Mouse (Mus musculus): ENCODE results near the gene Tpra1. TPM values are rescaled to one million over a fixed set of nuclear protein-coding genes. Genes with fewer than 3 reads are reported as not detected.
A peak's percentile ranks its signal among the peaks of the same experiment; 100 is the strongest.

Gene Tpra1
- polyA plus RNA-seq, 1 experiment from 2014 or later = 57.2 TPM

DNA sequence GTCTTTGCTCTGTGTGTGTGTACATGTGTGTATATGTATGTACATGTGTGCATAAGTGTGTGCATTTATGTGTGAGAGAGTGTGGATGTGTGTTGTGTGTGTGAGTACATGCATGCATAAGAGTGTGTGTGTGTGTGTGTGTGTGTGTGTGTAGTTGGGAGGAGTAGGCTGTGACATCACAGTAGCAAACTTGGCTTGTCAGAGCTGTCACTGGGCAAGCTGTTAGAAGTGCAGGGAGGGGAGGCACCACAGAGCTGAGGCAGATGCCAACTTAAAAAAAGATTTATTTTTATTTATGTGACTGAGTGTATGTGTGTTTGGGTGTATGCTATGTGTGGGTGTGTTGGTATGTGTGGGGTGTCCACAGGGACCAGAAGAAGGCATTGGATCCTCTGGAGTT is 11.4 kb downstream of the Tpra1 start:
- Histone ChIP-seq H3K9me3 (ENCODE audit: control insufficient read depth, low read length) (0 out of 2 replicates have a peak, but pooled peaks cover 3% of the 10 kb centered on the region), H3K4me2 (replicated peaks; ENCODE audit: low read depth, low read length) (no peak overlapping the region), H3K4me1 (ENCODE audit: control insufficient read depth, insufficient read depth, low read length) (no peaks in the 10 kb centered on the region), H3K4me3 (ENCODE audit: low read length) (no peak overlapping the region), H3K27ac (ENCODE audit: low read depth, low read length) (no peak overlapping the region), H3K36me3 (ENCODE audit: control insufficient read depth, insufficient read depth, low read length) (peaks cover 18% of the 10 kb centered on the region), H3K9ac (ENCODE audit: low read depth, low read length) (no peak overlapping the region), H3K27me3 (ENCODE audit: control insufficient read depth, insufficient read depth, low read length) (no peaks in the 10 kb centered on the region)
- ATAC-seq (ENCODE audit: low FRiP score, low TSS enrichment) = no peak

DNA sequence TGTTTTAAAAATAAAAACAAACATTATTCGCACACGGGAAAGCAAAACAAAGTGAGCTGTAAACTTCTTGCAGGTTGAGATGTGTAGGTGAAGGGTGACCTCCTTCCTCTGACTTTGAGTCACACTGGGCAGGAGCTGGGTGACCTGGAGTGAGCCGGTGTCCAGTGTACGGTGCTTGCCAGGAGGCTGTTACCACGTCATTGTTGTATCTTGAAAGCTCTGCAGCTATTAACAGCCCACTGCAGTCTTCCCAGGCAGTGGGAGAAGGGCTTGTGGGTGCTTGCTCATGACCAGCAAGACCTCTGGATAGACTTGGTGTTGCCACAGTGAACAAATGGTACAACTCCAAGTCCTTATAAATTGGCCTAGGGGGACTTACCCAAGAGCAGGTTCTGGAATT is 12.7 kb downstream of the Tpra1 start:
- H3K27me3 ChIP-seq (ENCODE audit: control insufficient read depth, insufficient read depth, low read length) = no peaks in the 10 kb centered on the region
- no peak overlapping the region for H3K4me3 ChIP-seq (ENCODE audit: low read length)
- no peak overlapping the region for H3K27ac ChIP-seq (ENCODE audit: low read depth, low read length)
- no peak for ATAC-seq (ENCODE audit: low FRiP score, low TSS enrichment)
- no peaks in the 10 kb centered on the region for H3K4me1 ChIP-seq (ENCODE audit: control insufficient read depth, insufficient read depth, low read length)
- H3K4me2 ChIP-seq (replicated peaks; ENCODE audit: low read depth, low read length) = no peak overlapping the region
- H3K36me3 ChIP-seq (ENCODE audit: control insufficient read depth, insufficient read depth, low read length) = peaks cover 14% of the 10 kb centered on the region
- H3K9me3 ChIP-seq (ENCODE audit: control insufficient read depth, low read length) = 0 out of 2 replicates have a peak, but pooled peaks cover 3% of the 10 kb centered on the region
- H3K9ac ChIP-seq (ENCODE audit: low read depth, low read length) = no peak overlapping the region
- 60% methylated on average over 5 of the region's 5 CpGs for WGBS

DNA sequence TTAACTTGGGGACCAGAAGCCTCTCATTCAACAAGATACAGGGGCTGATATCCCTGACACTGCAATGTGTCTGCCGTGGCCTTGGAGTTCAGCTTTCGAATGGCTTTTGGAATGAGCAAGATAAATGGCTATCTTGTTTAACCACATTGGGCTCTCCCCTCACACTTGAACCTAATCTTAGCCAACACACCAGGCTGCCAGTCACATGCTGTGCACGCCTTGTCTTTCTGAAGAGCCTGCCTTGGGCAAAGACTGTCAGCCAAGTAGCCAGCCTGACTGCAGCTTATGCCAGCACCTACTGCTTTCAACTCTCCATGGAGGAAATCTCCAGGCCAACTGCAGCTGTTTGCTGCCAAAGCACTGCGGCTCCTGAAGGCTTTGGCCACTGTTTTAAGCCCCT is 13.5 kb downstream of the Tpra1 start:
- Histone ChIP-seq H3K27ac (ENCODE audit: low read depth, low read length) (no peak overlapping the region), H3K36me3 (ENCODE audit: control insufficient read depth, insufficient read depth, low read length) (peaks cover 8% of the 10 kb centered on the region), H3K9ac (ENCODE audit: low read depth, low read length) (no peak overlapping the region), H3K4me2 (replicated peaks; ENCODE audit: low read depth, low read length) (no peak overlapping the region), H3K4me1 (ENCODE audit: control insufficient read depth, insufficient read depth, low read length) (no peaks in the 10 kb centered on the region), H3K27me3 (ENCODE audit: control insufficient read depth, insufficient read depth, low read length) (no peaks in the 10 kb centered on the region), H3K9me3 (ENCODE audit: control insufficient read depth, low read length) (0 out of 2 replicates have a peak, but pooled peaks cover 3% of the 10 kb centered on the region), H3K4me3 (ENCODE audit: low read length) (no peak overlapping the region)
- no peak for ATAC-seq (ENCODE audit: low FRiP score, low TSS enrichment)
- WGBS = 90% methylated on average over 4 of the region's 4 CpGs

- 0 out of 2 replicates have a peak, but pooled peaks cover 3% of the 10 kb centered on the region for H3K9me3 ChIP-seq (ENCODE audit: control insufficient read depth, low read length)
- ATAC-seq (ENCODE audit: low FRiP score, low TSS enrichment) = no peak
- no peak overlapping the region for H3K4me3 ChIP-seq (ENCODE audit: low read length)
- no peak overlapping the region for H3K4me2 ChIP-seq (replicated peaks; ENCODE audit: low read depth, low read length)
- no peaks in the 10 kb centered on the region for H3K4me1 ChIP-seq (ENCODE audit: control insufficient read depth, insufficient read depth, low read length)
- H3K9ac ChIP-seq (ENCODE audit: low read depth, low read length) = no peak overlapping the region
- no peak overlapping the region for H3K27ac ChIP-seq (ENCODE audit: low read depth, low read length)
- 65% methylated on average over 1 of the region's 1 CpGs for WGBS
- H3K36me3 ChIP-seq (ENCODE audit: control insufficient read depth, insufficient read depth, low read length) = 0 out of 2 replicates have a peak, but pooled peaks cover 3% of the 10 kb centered on the region
- no peaks in the 10 kb centered on the region for H3K27me3 ChIP-seq (ENCODE audit: control insufficient read depth, insufficient read depth, low read length)
Observed at GRCm38 (mm10) chr6:88916153-88916552, 14.1 kb downstream of the Tpra1 start.

DNA sequence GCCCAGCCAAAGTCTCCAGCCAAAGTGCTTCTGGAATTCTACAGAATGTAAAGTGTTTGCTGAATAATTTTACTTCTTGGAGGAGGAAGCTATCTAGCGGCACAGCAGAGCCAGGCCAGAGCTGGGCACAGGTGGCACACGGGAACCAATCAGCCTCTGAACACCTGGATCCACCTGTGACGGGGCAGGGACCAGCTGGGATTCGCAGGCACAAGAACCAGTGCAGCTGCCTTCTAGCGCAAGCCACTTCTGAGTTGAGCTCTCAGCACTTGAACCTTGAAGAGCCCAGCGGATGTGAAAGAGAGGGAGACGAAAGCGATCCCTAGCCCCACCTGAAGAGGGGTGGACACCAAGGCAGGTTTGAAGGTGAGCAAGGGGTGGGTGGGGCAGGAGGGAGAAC is 16.8 kb downstream of the Tpra1 start:
- H3K9me3 ChIP-seq (ENCODE audit: control insufficient read depth, low read length) = 0 out of 2 replicates have a peak, but pooled peaks cover 3% of the 10 kb centered on the region
- WGBS = 87% methylated on average over 8 of the region's 8 CpGs
- H3K36me3 ChIP-seq (ENCODE audit: control insufficient read depth, insufficient read depth, low read length) = no peaks in the 10 kb centered on the region
- ATAC-seq (ENCODE audit: low FRiP score, low TSS enrichment) = no peak
- H3K4me2 ChIP-seq (replicated peaks; ENCODE audit: low read depth, low read length) = no peak overlapping the region
- H3K4me3 ChIP-seq (ENCODE audit: low read length) = no peak overlapping the region
- H3K9ac ChIP-seq (ENCODE audit: low read depth, low read length) = no peak overlapping the region
- H3K4me1 ChIP-seq (ENCODE audit: control insufficient read depth, insufficient read depth, low read length) = no peaks in the 10 kb centered on the region
- H3K27me3 ChIP-seq (ENCODE audit: control insufficient read depth, insufficient read depth, low read length) = no peaks in the 10 kb centered on the region
- no peak overlapping the region for H3K27ac ChIP-seq (ENCODE audit: low read depth, low read length)

DNA sequence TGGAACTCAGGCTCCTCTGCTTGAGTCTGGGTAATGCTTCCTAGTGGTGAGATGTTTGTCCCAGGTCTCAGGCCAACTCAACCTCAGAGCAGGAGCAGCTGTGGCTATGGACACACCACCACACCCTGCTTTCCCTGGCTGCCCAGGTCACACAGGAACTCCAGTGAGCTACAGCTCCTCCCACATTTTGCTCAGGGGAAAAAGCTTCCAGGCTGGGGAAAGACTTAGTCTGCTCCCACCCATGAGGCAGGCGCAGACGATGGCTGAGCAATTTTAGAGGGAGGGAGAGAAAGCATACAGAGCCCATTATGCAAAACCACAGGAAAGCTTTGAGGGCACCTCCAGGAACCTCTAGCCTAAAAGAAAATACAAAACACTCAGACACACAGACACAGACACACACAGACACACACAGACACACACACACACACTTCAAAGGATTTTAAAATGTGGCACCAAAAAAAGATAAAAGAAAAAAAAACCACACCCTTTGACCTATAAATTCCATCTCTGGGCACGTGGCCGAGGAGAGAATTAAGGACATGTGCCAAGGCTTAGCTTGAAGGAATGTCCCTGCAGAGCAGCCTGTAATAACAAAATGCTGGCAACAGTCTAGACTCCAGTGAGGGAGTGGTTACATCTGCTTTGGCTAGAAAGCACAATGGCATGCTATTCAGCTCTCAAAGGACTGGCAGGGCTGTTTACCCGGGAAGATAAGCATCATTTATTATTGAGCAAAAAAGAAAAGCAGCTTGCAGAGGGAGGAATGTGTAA is 22.6 kb downstream of the Tpra1 start:
- Histone ChIP-seq H3K4me3 (ENCODE audit: low read length) (no peak overlapping the region), H3K36me3 (ENCODE audit: control insufficient read depth, insufficient read depth, low read length) (no peaks in the 10 kb centered on the region), H3K27me3 (ENCODE audit: control insufficient read depth, insufficient read depth, low read length) (no peaks in the 10 kb centered on the region), H3K9me3 (ENCODE audit: control insufficient read depth, low read length) (no peaks in the 10 kb centered on the region), H3K4me1 (ENCODE audit: control insufficient read depth, insufficient read depth, low read length) (peaks cover 8% of the 10 kb centered on the region; the same call in 1 of the 2 replicates), H3K27ac (ENCODE audit: low read depth, low read length) (peak overlapping the region; percentile 9; the same call in 1 of the 2 replicates), H3K4me2 (replicated peaks; ENCODE audit: low read depth, low read length) (no peak overlapping the region), H3K9ac (ENCODE audit: low read depth, low read length) (no peak overlapping the region)
- 14% methylated on average over 5 of the region's 5 CpGs for WGBS
- no peak for ATAC-seq (ENCODE audit: low FRiP score, low TSS enrichment)

DNA sequence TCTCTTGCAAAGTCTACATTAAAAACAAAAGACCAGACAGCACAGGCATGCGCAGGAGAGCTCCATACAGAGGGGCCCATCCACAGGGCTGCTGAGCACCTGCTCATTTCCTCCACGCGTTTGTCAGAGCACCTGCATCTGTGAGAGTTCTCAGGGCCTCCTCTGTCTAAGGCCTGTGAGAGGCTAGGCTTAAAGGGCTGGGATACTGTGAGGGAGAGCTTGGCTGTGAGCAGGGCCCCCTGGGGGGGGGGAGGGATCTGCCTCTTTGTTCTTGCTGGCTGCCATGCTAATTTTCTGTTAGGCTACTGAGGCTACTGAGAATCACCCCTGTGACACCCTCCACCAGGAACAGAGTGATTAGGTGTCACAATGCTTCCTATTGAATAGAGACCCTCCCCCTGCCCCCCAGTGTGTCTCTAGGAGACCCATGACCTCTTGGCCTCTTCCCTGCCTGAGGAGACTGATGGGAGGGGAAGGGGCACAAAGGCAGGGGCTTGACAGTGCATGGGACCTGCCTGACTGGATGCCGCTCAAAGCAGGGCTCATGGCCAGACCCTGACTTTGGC is 23.7 kb downstream of the Tpra1 start:
- 9% methylated on average over 4 of the region's 4 CpGs for whole genome bisulfite sequencing
- ATAC-seq (ENCODE audit: low FRiP score, low TSS enrichment) = 0 out of 2 replicates have a peak, but pooled peaks have one; percentile 12

GRCm38 (mm10) chr6:88926870-88927269 is 24.8 kb downstream of the Tpra1 start:
- H3K4me3 ChIP-seq (ENCODE audit: low read length) = no peak overlapping the region
- H3K27ac ChIP-seq (ENCODE audit: low read depth, low read length) = no peak overlapping the region
- no peaks in the 10 kb centered on the region for H3K27me3 ChIP-seq (ENCODE audit: control insufficient read depth, insufficient read depth, low read length)
- no peaks in the 10 kb centered on the region for H3K9me3 ChIP-seq (ENCODE audit: control insufficient read depth, low read length)
- H3K4me2 ChIP-seq (replicated peaks; ENCODE audit: low read depth, low read length) = no peak overlapping the region
- WGBS = 35% methylated on average over 3 of the region's 3 CpGs
- H3K4me1 ChIP-seq (ENCODE audit: control insufficient read depth, insufficient read depth, low read length) = peaks cover 8% of the 10 kb centered on the region; the same call in 1 of the 2 replicates
- no peak for ATAC-seq (ENCODE audit: low FRiP score, low TSS enrichment)
- H3K36me3 ChIP-seq (ENCODE audit: control insufficient read depth, insufficient read depth, low read length) = no peaks in the 10 kb centered on the region
- no peak overlapping the region for H3K9ac ChIP-seq (ENCODE audit: low read depth, low read length)

More for the DNA sequence above, 23.7 kb downstream of the Tpra1 start:
- H3K36me3 ChIP-seq (ENCODE audit: control insufficient read depth, insufficient read depth, low read length) = no peaks in the 10 kb centered on the region
- no peak overlapping the region for H3K4me2 ChIP-seq (replicated peaks; ENCODE audit: low read depth, low read length)
- no peak overlapping the region for H3K27ac ChIP-seq (ENCODE audit: low read depth, low read length)
- H3K27me3 ChIP-seq (ENCODE audit: control insufficient read depth, insufficient read depth, low read length) = no peaks in the 10 kb centered on the region
- H3K4me3 ChIP-seq (ENCODE audit: low read length) = no peak overlapping the region
- H3K9me3 ChIP-seq (ENCODE audit: control insufficient read depth, low read length) = no peaks in the 10 kb centered on the region
- H3K4me1 ChIP-seq (ENCODE audit: control insufficient read depth, insufficient read depth, low read length) = peaks cover 8% of the 10 kb centered on the region; the same call in 1 of the 2 replicates
- H3K9ac ChIP-seq (ENCODE audit: low read depth, low read length) = no peak overlapping the region

- ATAC-seq (ENCODE audit: low FRiP score, low TSS enrichment) = peak; percentile 26; the same call in 1 of the 2 replicates
Observed at GRCm38 (mm10) chr6:88927595-88927994, 25.5 kb downstream of the Tpra1 start.

More at GRCm38 (mm10) chr6:88927595-88927994, 25.5 kb downstream of the Tpra1 start:
- WGBS = 18% methylated on average over 2 of the region's 2 CpGs
- no peak overlapping the region for H3K9ac ChIP-seq (ENCODE audit: low read depth, low read length)
- no peaks in the 10 kb centered on the region for H3K9me3 ChIP-seq (ENCODE audit: control insufficient read depth, low read length)
- no peak overlapping the region for H3K4me3 ChIP-seq (ENCODE audit: low read length)
- no peak overlapping the region for H3K4me2 ChIP-seq (replicated peaks; ENCODE audit: low read depth, low read length)
- no peak overlapping the region for H3K27ac ChIP-seq (ENCODE audit: low read depth, low read length)
- H3K4me1 ChIP-seq (ENCODE audit: control insufficient read depth, insufficient read depth, low read length) = peaks cover 8% of the 10 kb centered on the region; the same call in 1 of the 2 replicates
- H3K36me3 ChIP-seq (ENCODE audit: control insufficient read depth, insufficient read depth, low read length) = no peaks in the 10 kb centered on the region
- H3K27me3 ChIP-seq (ENCODE audit: control insufficient read depth, insufficient read depth, low read length) = no peaks in the 10 kb centered on the region
